Mouse (Mus musculus): ENCODE data around the gene Cobl.

The Cobl gene

GRCm38 (mm10) chr11:12464181-12465162 lies at the start of gene Cobl:
TSS of gene Cobl (minus strand) at chr11:12464960.
- DNase-seq (ENCODE audit: low read depth) = no peak

DNA sequence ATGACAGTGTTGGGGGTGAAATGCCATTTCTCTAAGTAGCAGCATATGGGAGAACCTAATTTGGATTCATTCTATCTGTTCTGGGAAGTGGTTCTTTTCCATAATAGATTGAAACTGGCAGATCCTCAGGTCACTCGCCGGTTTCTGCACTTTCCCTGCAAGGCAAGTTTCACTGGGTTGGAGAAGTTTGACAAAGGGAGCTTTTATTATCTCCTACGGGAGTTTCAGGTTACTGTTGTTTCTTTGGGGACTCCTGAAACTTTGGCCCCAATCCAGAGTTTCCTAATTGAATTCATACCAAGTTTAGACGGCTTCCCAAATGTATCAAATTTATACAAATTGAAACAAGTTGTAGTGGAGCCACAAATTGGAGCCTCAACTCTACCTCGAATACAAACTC lies 49.0 kb upstream of the Cobl start:
- no peak for DNase-seq (ENCODE audit: low read depth)

DNA sequence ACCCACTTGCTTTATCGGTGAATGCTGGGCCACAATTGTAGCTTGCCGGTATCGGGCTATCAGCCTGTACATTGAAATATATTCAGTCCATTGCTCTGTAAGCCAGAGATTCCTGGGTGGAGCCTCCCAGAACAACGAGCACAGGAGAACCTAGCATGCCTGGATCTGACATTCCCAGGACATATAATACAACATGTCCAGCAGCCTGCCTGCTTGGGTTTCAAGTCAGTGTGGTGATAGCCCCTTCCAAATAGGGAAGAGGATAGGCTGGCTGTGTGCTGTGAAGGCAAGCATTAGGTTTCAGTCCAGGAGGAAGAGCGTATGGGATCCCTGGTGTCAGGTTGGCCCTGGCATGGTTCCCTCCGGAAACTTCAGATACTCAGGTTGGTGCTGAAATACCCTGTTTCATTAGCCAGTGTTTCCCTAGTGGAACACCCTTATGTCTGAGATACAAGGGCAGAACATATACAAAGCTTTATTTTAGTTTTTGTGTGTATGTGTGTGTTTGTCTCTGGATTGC lies 41.7 kb upstream of the Cobl start:
- DNase-seq (ENCODE audit: low read depth) = no peak

GRCm38 (mm10) chr11:12503756-12504155 lies 39.0 kb upstream of the Cobl start:
- DNase-seq (ENCODE audit: low read depth) = no peak

DNA sequence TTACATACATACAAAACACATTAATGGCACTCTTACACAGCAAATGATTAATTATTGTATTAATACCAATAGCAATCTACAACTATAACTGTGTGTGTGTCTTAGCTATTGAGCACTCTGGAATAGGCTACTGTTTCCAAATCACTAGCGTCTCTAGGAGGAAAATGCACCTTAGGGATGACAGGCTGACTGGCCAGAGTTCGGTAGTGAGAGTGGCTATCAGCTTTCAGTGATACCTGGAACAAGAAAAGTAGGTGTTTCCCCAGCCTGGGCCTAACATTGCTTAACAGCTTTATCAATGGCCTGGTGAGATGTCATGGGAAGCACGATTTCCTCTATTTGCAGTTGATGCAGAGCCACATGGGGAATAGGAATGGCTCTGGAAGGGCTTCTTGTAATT lies 37.0 kb upstream of the Cobl start:
- no peak for DNase-seq (ENCODE audit: low read depth)

DNA sequence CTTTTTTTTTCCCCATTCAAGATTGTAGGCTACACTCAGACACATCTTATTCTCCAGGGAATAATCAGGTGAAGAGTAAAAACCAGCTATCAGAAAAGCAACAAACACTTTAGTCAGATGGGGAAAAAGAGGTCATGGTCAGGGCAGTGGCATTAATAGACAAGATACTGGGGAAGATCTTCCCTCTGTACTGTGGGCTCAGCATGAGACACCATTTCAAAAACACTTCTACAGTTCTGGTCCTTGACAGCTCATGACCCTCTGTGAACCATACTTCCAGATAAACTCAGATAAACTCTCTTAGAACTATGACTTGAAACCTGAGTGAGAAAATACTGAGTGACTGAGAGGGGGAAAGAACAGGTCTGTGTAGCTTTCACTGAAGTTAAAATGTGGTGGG lies 29.0 kb upstream of the Cobl start:
- DNase-seq (ENCODE audit: low read depth) = no peak

DNA sequence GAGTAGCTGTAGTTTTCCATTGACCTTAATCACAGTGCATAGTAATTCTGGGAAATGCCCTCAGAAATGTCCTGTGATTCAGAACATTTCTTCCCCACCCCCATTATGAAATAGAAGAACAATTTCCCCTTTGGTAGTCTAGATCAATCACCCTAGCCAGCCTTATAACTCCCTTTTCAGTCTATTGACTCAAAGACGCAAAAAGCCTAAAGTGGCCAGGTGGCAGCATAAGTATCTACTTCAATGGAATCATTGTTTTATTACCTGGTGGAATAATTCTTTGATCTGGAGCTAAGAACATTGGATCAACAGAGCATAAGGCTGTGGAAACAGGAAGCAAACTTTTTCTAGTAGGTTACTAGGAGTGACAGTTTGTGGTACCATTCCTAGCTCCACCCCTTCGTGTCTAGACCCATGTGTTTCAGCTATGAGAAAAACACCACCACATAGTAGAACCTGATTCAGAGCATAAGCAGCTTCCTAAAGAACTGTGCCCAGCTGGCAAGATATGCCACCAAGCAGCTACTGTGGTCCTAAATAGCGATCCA lies 15.2 kb upstream of the Cobl start:
- DNase-seq (ENCODE audit: low read depth) = no peak

- no peak for DNase-seq (ENCODE audit: low read depth)
Measured at GRCm38 (mm10) chr11:12474299-12474935, 9.7 kb upstream of the Cobl start.

- DNase-seq (ENCODE audit: low read depth) = no peak
Measured at GRCm38 (mm10) chr11:12473625-12474298, 9.0 kb upstream of the Cobl start.

- DNase-seq (ENCODE audit: low read depth) = no peak
Measured at GRCm38 (mm10) chr11:12469638-12470037, 4.9 kb upstream of the Cobl start.

- no peak for DNase-seq (ENCODE audit: low read depth)
Measured at GRCm38 (mm10) chr11:12468661-12469060, 3.9 kb upstream of the Cobl start.

GRCm38 (mm10) chr11:12467836-12468235 lies 3.1 kb upstream of the Cobl start:
- DNase-seq (ENCODE audit: low read depth) = no peak

GRCm38 (mm10) chr11:12467217-12467616 lies 2.5 kb upstream of the Cobl start:
- DNase-seq (ENCODE audit: low read depth) = no peak

DNA sequence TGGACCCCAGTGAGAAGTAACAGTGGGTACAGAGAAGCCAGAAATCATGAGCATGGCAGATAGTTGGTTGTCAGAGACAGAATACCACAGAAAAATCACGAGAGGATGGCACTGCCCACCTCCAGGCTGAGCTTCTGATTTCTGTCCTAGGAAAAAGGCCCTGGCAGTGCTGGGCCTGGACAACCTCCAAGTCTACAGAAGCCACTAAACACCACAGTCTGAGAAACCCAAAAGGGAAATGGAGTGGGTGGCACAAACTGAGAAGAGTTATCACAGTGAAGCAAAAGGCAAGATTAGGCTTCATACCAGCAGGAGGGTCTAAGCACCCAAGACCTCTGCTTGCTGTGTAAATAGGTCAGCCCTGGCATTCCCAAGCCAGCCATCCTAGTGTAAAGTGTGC lies 1.8 kb upstream of the Cobl start:
- DNase-seq (ENCODE audit: low read depth) = no peak

DNA sequence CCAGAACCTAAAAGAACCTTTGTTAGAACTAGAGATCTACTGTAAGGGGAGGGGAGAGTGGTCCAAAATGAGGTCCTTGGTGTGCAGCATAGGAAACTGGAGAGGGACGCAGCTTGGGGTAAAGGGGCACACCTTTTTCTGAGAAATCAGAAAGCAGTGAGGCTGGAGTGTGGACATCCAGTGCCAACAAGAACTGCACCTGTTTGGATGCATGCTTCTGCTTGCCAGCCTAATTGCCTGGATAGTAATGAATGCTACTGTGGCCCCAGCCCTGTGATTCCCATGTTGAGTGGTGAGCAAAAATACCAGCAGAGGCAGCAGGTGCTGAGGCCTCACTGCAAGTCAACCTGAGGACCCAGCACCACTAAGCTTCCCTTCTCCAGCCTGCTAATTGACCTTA lies 469 bp upstream of the Cobl start:
- no peak for DNase-seq (ENCODE audit: low read depth)

DNA sequence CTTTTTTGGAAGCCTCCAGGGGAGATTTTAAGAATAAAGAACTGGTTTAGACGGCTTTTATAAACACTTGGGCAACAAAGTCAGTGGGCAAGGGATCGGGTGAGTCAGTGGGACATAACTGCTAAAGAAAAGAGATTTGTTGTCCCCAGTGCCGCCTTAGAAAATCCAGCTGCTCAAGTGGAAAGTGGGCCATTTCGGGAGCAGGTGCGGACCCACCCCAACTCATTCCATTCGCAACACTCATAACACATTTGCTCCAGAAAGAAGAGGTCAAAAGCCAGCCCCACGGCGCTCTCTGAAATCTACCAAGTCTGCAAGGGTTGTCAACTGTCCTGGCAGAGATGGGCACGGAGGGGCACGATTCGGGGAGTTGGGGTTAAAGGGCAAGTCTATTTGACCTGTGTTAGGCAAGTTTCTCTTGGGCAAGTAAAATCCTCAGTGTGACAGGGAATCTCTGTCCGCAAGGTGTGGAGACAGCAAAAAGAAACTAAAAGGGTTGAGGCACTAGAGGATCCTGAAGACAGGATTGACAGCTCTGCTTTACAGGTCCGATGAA lies 1.1 kb downstream of the Cobl start:
- no peak for DNase-seq (ENCODE audit: low read depth)

DNA sequence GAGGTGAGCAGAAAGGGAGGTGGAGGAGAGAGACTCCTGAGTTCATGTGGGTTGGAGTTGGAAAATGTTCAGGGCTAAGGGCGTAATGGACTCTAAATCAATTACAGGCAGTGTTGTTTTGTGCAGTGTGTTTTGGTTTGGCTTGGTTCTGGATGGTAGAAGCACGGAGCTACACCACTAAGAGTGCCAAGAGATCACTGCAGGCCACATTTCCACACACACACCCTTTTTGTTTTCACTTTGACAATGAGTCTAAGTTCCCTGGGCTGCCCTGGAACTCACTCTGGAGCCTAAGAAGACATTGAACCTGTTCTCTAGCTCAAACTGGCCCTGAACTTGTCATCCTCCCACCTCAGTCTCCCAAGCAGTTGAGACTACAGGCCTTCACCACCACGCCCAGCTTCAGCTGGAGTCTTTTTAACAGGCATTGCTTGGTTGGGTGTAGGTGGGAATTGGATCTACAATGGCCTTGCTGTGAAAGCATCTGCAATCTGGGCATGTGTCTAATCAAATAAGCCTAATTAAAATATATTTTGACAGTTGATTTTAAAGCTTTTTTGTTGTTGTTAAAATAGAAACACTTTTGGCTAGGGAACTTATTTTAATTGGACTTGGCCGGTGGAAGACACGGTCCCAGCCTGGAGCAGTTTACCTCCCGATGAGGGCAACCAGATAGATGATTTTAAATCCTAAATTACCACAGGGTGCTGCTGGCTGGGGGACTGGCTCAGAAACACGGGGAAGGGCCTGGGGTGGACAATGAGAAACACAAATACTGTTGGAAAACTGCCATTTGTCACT lies 4.8 kb downstream of the Cobl start:
- no peak for DNase-seq (ENCODE audit: low read depth)

DNA sequence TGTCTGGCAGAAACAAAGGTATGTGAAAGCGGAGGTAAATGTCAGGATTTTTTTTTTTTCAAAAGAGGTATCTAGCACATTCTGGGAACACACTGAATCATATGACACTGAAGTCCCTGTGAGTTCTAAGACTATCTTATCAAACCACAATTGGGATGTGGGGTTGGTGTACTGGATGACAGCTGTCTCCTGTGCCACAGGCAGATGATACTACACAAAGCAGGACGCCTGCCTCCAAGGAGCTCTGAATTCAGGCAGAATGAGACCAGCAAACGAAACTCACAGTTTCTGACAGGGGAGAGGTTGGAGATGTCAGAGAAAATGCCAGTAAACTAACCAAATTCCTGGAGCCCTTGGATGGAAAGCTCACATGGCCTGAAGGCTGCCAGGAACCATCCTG lies 5.9 kb downstream of the Cobl start:
- no peak for DNase-seq (ENCODE audit: low read depth)

DNA sequence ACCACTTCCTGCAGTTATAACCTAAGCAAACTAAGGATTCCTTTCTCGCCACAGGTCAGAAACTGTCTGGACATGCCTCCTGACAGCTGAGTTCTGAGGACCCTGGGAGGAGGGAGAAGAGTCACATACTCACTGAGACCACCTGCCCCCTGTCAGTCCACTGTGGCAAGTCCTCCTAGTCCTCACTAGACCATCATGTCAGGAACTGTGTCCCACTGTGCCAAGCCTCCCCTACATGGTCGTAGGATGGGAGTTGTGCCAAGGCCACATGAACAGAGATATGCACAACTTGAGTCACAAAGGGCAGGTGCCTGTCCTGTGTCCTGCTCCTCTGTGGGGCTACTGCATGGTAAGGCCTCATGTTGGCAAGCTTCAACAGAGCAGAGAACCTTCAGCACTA lies 6.4 kb downstream of the Cobl start:
- DNase-seq (ENCODE audit: low read depth) = no peak

DNA sequence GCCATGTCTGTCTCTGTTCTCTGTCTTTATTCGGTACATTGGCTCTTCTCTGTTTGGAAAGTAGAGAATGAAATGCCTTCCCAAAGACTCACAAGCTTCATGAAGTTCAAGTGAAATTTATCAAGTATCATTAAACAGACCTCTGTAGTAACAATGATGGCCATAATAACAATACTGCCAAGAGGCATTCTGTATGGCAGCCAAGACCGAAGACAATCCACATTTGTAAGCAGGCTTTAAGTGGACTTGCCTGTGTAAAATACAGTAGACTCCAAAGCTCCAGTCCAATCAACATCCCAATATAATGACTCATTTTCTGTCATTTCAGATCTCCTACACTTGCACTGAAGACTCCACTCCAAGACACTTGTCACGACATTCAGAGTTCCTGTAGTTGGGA lies 16.7 kb downstream of the Cobl start:
- DNase-seq (ENCODE audit: low read depth) = no peak

DNA sequence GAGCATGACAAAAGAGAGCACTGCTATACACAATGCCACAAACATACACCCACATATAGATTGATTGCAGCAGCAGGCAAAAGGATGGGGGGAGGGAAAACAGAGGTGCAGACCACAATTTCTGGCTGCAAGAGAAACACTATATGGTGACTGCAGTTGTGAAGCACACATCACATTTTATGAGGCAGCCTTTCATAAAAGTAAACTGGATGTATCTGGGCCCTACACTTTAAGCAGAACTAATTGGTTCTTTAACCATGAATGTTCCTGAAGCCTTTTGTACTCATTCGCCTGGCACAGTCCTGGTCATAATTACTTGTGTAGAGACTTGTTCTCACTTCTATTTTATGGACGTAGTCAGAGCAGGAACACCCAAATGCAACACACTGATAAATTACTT lies 19.5 kb downstream of the Cobl start:
- no peak for DNase-seq (ENCODE audit: low read depth)
